In the genomic region with DNA sequence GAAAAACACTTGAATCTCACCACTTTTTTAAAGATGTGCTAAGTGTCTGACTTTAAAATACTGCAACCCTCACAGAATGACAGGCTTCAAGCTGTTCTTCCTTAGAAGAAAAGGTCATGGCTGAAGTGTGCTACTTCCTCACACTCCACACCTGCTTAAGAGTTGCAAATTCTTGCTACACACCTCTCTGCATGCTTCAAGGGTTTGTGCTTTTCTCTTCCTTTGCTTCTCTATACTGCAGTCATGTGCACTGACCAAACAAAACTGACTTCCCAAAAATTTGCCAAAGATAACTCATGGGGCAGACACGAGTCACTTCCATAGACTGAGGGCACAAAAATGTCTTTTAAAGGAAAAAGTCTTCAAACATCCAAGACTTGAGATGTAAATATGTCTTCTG, we compare ENCODE assay signal across 24 mouse cellular contexts. TPM values are rescaled to one million over a fixed set of nuclear protein-coding genes. Genes with fewer than 3 reads are reported as not detected.
DNase-seq lines count a peak whose midpoint lies in the region; ATAC-seq and TF ChIP-seq lines count a peak whose summit lies in the region.
"Had no signal": no experiment of that assay in that cellular context is flagged by ENCODE, and none has a peak within 500 bp of the region (broad histone marks: within the 10 kb centered on the region; RNA-seq: fewer than 3 reads in every experiment).

No protein-coding gene starts in this region.

- TF ChIP-seq EP300 in liver, postnatal 0 days (IDR thresholded peaks at IDR 0.05; ENCODE audit: low read depth) = no peak

- no peak for TF ChIP-seq CTCF in liver, postnatal 0 days (IDR thresholded peaks at IDR 0.05; ENCODE audit: low read depth)

- 0 out of 2 replicates have a peak overlapping the region, but pooled peaks have one; percentile 1 for H3K27ac ChIP-seq in liver, embryonic 12.5 days
- H3K27ac ChIP-seq in liver, postnatal 0 days (ENCODE audit: low read depth) = no peak overlapping the region
- peak overlapping the region; percentile 58; the same call in 1 of the 2 replicates for H3K27ac ChIP-seq in ES-E14 (ENCODE audit: insufficient read depth, low read depth, low read length, poor library complexity, severe bottlenecking)
- H3K27ac ChIP-seq: embryonic facial prominence, embryonic 12.5 days; hindbrain, embryonic 10.5 days; hindbrain, postnatal 0 days; limb, embryonic 15.5 days had no signal

- in situ Hi-C loops in ES-E14 (cut with MboI; ENCODE audit: low sequenced_read_pairs in 2 of 2, unreplicated experiment in 2 of 2) = no loop called here

- H3K4me3 ChIP-seq in liver, embryonic 12.5 days = no peak overlapping the region
- no peak overlapping the region for H3K4me3 ChIP-seq in liver, postnatal 0 days (ENCODE audit: low read depth, low read length)
- H3K4me3 ChIP-seq in ES-E14 (ENCODE audit: insufficient read depth in 1 of 2, low read depth in 1 of 2, low read length in 2 of 2, poor library complexity in 1 of 2, severe bottlenecking in 1 of 2) = no peak overlapping the region
- H3K4me3 ChIP-seq: embryonic facial prominence, embryonic 12.5 days; hindbrain, embryonic 10.5 days; limb, embryonic 15.5 days had no signal

- DNase-seq in liver, postnatal 0 days = no peak
- DNase-seq in 3T3-L1 (ENCODE audit: low read depth, low spot score) (peak; percentile 58), ES-E14 (ENCODE audit: low read depth, low spot score) (no peak)
- no peak for DNase-seq in gastrocnemius, adult 8-10 months (ENCODE audit: low spot score in 2 of 2)
- no peak for DNase-seq in adrenal gland, adult (ENCODE audit: inconsistent age in 2 of 2, low spot score in 1 of 2)
- no peak for DNase-seq in right cerebral cortex, postnatal 14 days
- DNase-seq: adrenal gland, adult 8-10 months; cerebellum, adult 9-11 months; gastrocnemius, postnatal 14 days; lung, embryonic 14.5 days; retina, postnatal 1 day; right cerebral cortex, postnatal 4 days; thymus, postnatal 36 days had no signal

- H3K9me3 ChIP-seq in liver, embryonic 12.5 days (replicated peaks) = no peaks in the 10 kb centered on the region
- no peaks in the 10 kb centered on the region for H3K9me3 ChIP-seq in liver, postnatal 0 days (ENCODE audit: low read length)
- H3K9me3 ChIP-seq in ES-E14 (ENCODE audit: control insufficient read depth, insufficient read depth, low read depth, low read length) = no peaks in the 10 kb centered on the region
- H3K9me3 ChIP-seq: embryonic facial prominence, embryonic 12.5 days; G1E; hindbrain, embryonic 10.5 days; limb, embryonic 15.5 days had no signal

- H3K4me1 ChIP-seq in liver, embryonic 12.5 days = peaks cover 39% of the 10 kb centered on the region
- H3K4me1 ChIP-seq in liver, postnatal 0 days (ENCODE audit: insufficient read depth) = peaks cover 6% of the 10 kb centered on the region; the same call in 1 of the 2 replicates
- H3K4me1 ChIP-seq in ES-E14 (ENCODE audit: control insufficient read depth in 2 of 2, insufficient read depth in 2 of 2, low read length in 2 of 2, poor library complexity in 1 of 2) = peaks cover 2 to 6% of the 10 kb centered on the region in 2 experiments; a peak in 2 of 4 replicates
- H3K4me1 ChIP-seq: embryonic facial prominence, embryonic 12.5 days; hindbrain, embryonic 10.5 days; limb, embryonic 15.5 days had no signal

- H3K36me3 ChIP-seq in liver, embryonic 12.5 days = peaks cover 46% of the 10 kb centered on the region
- peaks cover 20% of the 10 kb centered on the region for H3K36me3 ChIP-seq in liver, postnatal 0 days (replicated peaks; ENCODE audit: insufficient read depth, low read length)
- peaks cover 2% of the 10 kb centered on the region; the same call in 1 of the 2 replicates for H3K36me3 ChIP-seq in ES-E14 (ENCODE audit: control insufficient read depth, insufficient read depth, low read length, poor library complexity, severe bottlenecking)

- no peaks in the 10 kb centered on the region for H3K27me3 ChIP-seq in liver, embryonic 12.5 days (replicated peaks)
- no peaks in the 10 kb centered on the region for H3K27me3 ChIP-seq in liver, postnatal 0 days (ENCODE audit: insufficient read depth, low read length)
- H3K27me3 ChIP-seq: embryonic facial prominence, embryonic 12.5 days; limb, embryonic 15.5 days had no signal

- no peak overlapping the region for H3K4me2 ChIP-seq in liver, embryonic 12.5 days
- H3K4me2 ChIP-seq in liver, postnatal 0 days (ENCODE audit: low read depth, low read length) = no peak overlapping the region
- H3K4me2 ChIP-seq: embryonic facial prominence, embryonic 12.5 days; limb, embryonic 15.5 days; lung, embryonic 14.5 days had no signal

- ATAC-seq in liver, embryonic 12.5 days = no peak
- no peak for ATAC-seq in liver, postnatal 0 days
- ATAC-seq in granulocyte monocyte progenitor cell, adult 5-6 weeks (replicated peaks; ENCODE audit: poor library complexity, severe bottlenecking) = peak; percentile 42; the same call in 1 of the 2 replicates
- ATAC-seq: forebrain, embryonic 14.5 days; hindbrain, postnatal 0 days; intestine, postnatal 0 days had no signal

- H3K9ac ChIP-seq in liver, embryonic 12.5 days = no peak overlapping the region
- no peak overlapping the region for H3K9ac ChIP-seq in liver, postnatal 0 days (replicated peaks)
- H3K9ac ChIP-seq in ES-E14 (ENCODE audit: insufficient read depth, low read depth, low read length, poor library complexity, severe bottlenecking) = no peak overlapping the region; the same call in 1 of the 2 replicates
- H3K9ac ChIP-seq: embryonic facial prominence, embryonic 12.5 days; limb, embryonic 15.5 days; lung, embryonic 14.5 days had no signal

- 33% methylated on average over 1 of the region's 1 CpGs for WGBS in liver, embryonic 12.5 days (ENCODE audit: insufficient replicate concordance)
- 35% methylated on average over 1 of the region's 1 CpGs for WGBS in liver, postnatal 0 days (ENCODE audit: insufficient replicate concordance)

TF ChIP-seq in ES-E14, 5 proteins besides CTCF, POLR2A, EP300 and RAD21:
- TF ChIP-seq HCFC1 (IDR thresholded peaks at IDR 0.05; ENCODE audit: borderline replicate concordance, insufficient read depth, low read length) (no peak), ZC3H11A (IDR thresholded peaks at IDR 0.05; ENCODE audit: borderline replicate concordance, low read depth, low read length) (no peak), ZNF384 (IDR thresholded peaks at IDR 0.05; ENCODE audit: low read depth, low read length) (no peak), CHD2 (IDR thresholded peaks at IDR 0.05; ENCODE audit: low read depth, low read length) (no peak), MAFK (IDR thresholded peaks at IDR 0.05; ENCODE audit: insufficient read depth, low read depth, low read length) (no peak)

RNA-seq across cellular contexts. Expression of a gene that starts 14.9 kb away (rescaled TPM):
- 27.2 and 29.8 TPM in 2 replicates for polyA plus RNA-seq in liver, embryonic 12.5 days (2016; fragmentation: Nextera tagmentation; extraction: Ambion mirVana)
- polyA plus RNA-seq in liver, postnatal 0 days (2015; fragmentation: Nextera tagmentation; extraction: Ambion mirVana) = 13.6 and 14.6 TPM in 2 replicates
- 56.1 and 91.6 TPM in 2 replicates for total RNA-seq in ES-E14 (2012; rRNA removed)
- 14.7 and 26.1 TPM in 2 replicates for total RNA-seq in granulocyte monocyte progenitor cell, adult 5-6 weeks (2014; fragmentation: Nextera tagmentation)
- 33.2 and 34.1 TPM in 2 replicates for total RNA-seq in granulocyte monocyte progenitor cell, adult 5-6 weeks (2017)
- 10 to 100 TPM; 17.5 to 21.6 (median 19.1) TPM for total RNA-seq in gastrocnemius, adult 8-10 months (2022)

RNA-seq across cellular contexts. Expression of a gene that starts 26.1 kb away (rescaled TPM):
- 477 and 480 TPM in 2 replicates for polyA plus RNA-seq in liver, embryonic 12.5 days (2016; fragmentation: Nextera tagmentation; extraction: Ambion mirVana)
- polyA plus RNA-seq in liver, postnatal 0 days (2015; fragmentation: Nextera tagmentation; extraction: Ambion mirVana) = 207 and 214 TPM in 2 replicates
- total RNA-seq in ES-E14 (2012; rRNA removed) = 12.4 and 21.0 TPM in 2 replicates
- not detected in 2 replicates for total RNA-seq in granulocyte monocyte progenitor cell, adult 5-6 weeks (2014; fragmentation: Nextera tagmentation)
- total RNA-seq in granulocyte monocyte progenitor cell, adult 5-6 weeks (2017) = 0.22 TPM in 1 of 2 replicates, not detected in the other
- total RNA-seq in gastrocnemius, adult 8-10 months (2022) = not detected
- total RNA-seq: layer of hippocampus, postnatal 25 days; left cerebral cortex, postnatal 25 days had no signal

Comparison
In these comparisons a context has a peak if more than half of its experiments do, and no peak if none do; other contexts are left out.
1. RNA of a gene that starts 26.1 kb away (total RNA-seq): 12.4 to 21.0 TPM in ES-E14; 0.22 TPM in granulocyte monocyte progenitor cell, adult 5-6 weeks and not detected in gastrocnemius, adult 8-10 months; every median in the first group is over 10 times any median in the second.